Mouse (Mus musculus) CH12.LX (cell line): ENCODE results near the gene Hba-x.

Source experiments
- CTCF ChIP-seq, 2 experiments: IDR thresholded peaks in 1 of 2; conservative IDR thresholded peaks in 1 of 2; 2 replicates each; pipeline ENCODE4 v1.5.1; 2011 to 2012; ENCODE audit warnings: low read depth in 2 of 2, low read length in 2 of 2, improper control_type of control experiment in 1 of 2, inconsistent platforms in 1 of 2, mild to moderate bottlenecking in 1 of 2, moderate library complexity in 1 of 2
- EP300 ChIP-seq: IDR thresholded peaks from 2 replicates; pipeline ENCODE4 v1.6.1; 2011; ENCODE audit warnings: low read length, improper control_type of control experiment
- KAT2A ChIP-seq: IDR thresholded peaks from 2 replicates; pipeline ENCODE4 v1.6.1; 2012; ENCODE audit warnings: low read length, improper control_type of control experiment, inconsistent platforms; ENCODE audit not compliant: insufficient replicate concordance
- MAFK ChIP-seq: IDR thresholded peaks from 2 replicates; pipeline ENCODE4 v1.6.1; 2011; ENCODE audit warnings: low read length, improper control_type of control experiment; ENCODE audit not compliant: insufficient replicate concordance

DNA sequence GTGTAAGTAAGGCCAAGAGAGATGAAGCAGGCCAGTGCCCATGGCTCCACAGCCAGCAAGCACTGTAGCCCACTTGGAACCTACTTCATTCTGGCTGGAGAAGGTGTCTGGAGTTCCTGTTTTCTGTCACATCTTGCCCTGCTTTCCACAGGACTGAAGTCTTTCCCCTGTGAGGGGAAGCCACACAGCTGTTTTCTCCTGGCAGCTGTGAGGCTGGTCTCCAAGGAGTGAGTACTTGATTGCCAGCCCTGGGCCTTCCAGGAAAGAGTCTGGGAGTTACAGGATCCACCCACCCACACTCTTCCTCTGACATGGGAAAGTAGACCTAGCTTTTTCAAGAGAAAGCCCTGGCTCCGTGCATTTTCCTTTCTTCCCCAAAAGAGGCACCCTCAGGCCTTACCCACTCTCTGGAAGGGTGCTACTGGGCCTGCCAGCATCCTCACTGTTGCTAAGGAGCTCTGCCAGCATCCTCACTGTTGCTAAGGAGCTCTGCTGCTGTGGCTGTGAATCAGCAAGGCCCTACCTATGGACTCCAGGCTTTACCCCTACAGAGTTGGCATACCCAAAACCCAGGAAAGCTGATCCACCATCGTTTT is 26.7 kb downstream of the Hba-x start:
- TF ChIP-seq CTCF (conservative IDR thresholded peaks at IDR 0.05 in 1 of 2, IDR thresholded peaks at IDR 0.05 in 1 of 2; ENCODE audit: low read depth in 2 of 2, low read length in 2 of 2) (no peak), MAFK (no peak), KAT2A (no peak), EP300 (no peak)
